Mouse (Mus musculus): ENCODE measurements around the gene Smco4. TPM values are rescaled to one million over a fixed set of nuclear protein-coding genes. Genes with fewer than 3 reads are reported as not detected.

Smco4 gene
- polyA plus RNA-seq, 2 experiments, result 1.4 to 5.8 TPM

DNA sequence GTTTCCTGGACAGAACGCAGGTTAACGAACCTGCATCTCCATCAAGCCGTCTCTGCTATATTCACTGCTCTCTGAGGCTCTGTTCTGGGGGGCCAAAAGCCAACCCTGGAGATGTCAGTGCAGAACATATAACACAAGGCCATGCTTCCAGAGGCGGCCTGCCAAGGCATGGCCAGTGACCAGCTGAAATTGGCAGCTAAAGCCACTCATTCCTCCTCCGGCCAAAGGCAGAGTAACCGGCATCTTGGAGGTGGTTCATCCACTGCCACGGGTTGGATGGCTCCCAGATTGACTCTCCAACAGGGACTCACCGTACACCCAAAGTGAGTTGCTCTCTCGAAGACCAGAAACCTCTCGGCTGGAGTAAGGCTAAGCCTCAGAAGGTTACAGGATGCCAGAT, 15.7 kb upstream of the Smco4 start:
- TF ChIP-seq EP300 (IDR thresholded peaks at IDR 0.05; ENCODE audit: low read depth) (no peak), CTCF (IDR thresholded peaks at IDR 0.05; ENCODE audit: low read depth) (no peak)
- Histone ChIP-seq H3K36me3 (replicated peaks; ENCODE audit: control insufficient read depth, insufficient read depth, low read depth) (no peaks in the 10 kb centered on the region), H3K27me3 (ENCODE audit: control insufficient read depth, insufficient read depth, low read length) (no peaks in the 10 kb centered on the region), H3K4me3 (ENCODE audit: insufficient read depth in 1 of 2, low read depth in 2 of 2, low read length in 2 of 2) (no peak overlapping the region), H3K4me1 (replicated peaks; ENCODE audit: control insufficient read depth in 2 of 2, insufficient read depth in 2 of 2, low read length in 1 of 2) (no peaks in the 10 kb centered on the region), H3K4me2 (ENCODE audit: low read depth) (no peak overlapping the region), H3K9me3 (ENCODE audit: control insufficient read depth, low read length) (no peaks in the 10 kb centered on the region), H3K27ac (no peak overlapping the region), H3K9ac (replicated peaks) (no peak overlapping the region)
- no peak for DNase-seq (ENCODE audit: low read depth in 3 of 3, low spot score in 3 of 3)
- ATAC-seq (ENCODE audit: insufficient read depth), result no peak
- 69% methylated on average over 10 of the region's 10 CpGs for WGBS (ENCODE audit: insufficient replicate concordance)

DNA sequence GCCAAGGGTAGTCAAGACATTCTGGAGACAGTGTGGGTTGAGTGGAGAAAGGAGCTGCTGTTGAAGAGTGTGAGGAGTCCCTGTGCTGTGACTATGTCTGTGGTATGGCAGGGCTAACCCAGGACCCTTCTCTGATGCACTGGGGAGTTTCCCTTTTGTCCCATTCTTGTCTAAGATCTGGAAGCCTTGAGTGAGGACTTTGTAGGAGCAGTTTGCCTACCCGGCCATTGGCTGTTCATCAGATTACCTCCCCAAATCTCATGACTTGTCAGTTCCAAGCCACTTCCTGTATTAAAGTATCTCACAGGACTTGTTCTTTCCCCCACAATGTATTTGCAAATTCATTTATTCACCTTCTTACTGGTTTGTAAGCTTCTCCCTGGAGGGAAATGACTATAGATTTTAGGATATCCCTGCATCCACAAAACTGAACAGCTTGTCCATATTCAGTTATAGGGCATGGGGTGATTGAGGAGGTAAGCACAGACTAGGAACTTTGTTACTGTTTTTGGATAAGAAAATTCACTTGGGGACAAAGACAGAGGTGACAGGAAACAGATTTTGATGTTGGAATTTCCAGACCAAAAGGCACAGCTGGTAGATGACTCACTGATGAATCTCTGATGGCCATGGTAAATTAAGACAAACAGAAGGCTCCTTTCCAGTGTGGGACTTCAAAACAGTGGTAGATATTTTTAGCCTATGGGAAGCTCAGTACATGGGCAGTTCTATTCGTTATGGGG, 5.4 kb upstream of the Smco4 start:
- 7% methylated on average over 2 of the region's 2 CpGs for WGBS (ENCODE audit: insufficient replicate concordance)
- Histone ChIP-seq H3K4me1 (replicated peaks; ENCODE audit: control insufficient read depth in 2 of 2, insufficient read depth in 2 of 2, low read length in 1 of 2) (peaks cover 0 to under 1% of the 10 kb centered on the region in 2 experiments; a peak in 2 of 4 replicates), H3K9ac (replicated peaks) (no peak overlapping the region), H3K4me2 (ENCODE audit: low read depth) (no peak overlapping the region), H3K4me3 (ENCODE audit: insufficient read depth in 1 of 2, low read depth in 2 of 2, low read length in 2 of 2) (no peak overlapping the region), H3K9me3 (ENCODE audit: control insufficient read depth, low read length) (no peaks in the 10 kb centered on the region), H3K27me3 (ENCODE audit: control insufficient read depth, insufficient read depth, low read length) (no peaks in the 10 kb centered on the region), H3K27ac (no peak overlapping the region), H3K36me3 (replicated peaks; ENCODE audit: control insufficient read depth, insufficient read depth, low read depth) (no peaks in the 10 kb centered on the region)
- ATAC-seq (ENCODE audit: insufficient read depth) (no peak), DNase-seq (ENCODE audit: low read depth in 3 of 3, low spot score in 3 of 3) (no peak)
- no peak for TF ChIP-seq CTCF (IDR thresholded peaks at IDR 0.05; ENCODE audit: low read depth)
- TF ChIP-seq EP300 (IDR thresholded peaks at IDR 0.05; ENCODE audit: low read depth), result no peak

DNA sequence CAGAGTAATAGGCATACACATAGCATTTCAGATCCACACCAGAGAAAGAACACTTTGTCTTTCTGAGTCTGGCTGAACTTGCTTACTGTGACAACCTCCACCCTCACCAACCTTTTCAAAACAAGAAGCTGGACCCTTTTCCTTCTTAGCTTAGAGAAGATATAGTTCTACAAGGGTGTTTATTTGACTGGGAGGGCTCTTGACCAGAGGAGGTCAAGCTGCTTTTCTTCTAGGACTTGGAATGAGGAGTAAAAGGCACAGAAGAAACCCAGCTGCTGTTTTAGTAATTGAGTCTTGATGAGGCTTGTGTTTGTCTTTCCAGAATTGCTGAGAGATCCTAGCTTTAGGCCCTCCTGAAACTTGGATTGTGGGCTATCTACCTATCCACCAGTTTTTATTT, 3.9 kb upstream of the Smco4 start:
- no peaks in the 10 kb centered on the region for H3K9me3 ChIP-seq (ENCODE audit: control insufficient read depth, low read length)
- DNase-seq (ENCODE audit: low read depth in 3 of 3, low spot score in 3 of 3), result no peak
- ATAC-seq (ENCODE audit: insufficient read depth), result no peak
- H3K4me3 ChIP-seq (ENCODE audit: insufficient read depth in 1 of 2, low read depth in 2 of 2, low read length in 2 of 2), result no peak overlapping the region
- no peak overlapping the region for H3K9ac ChIP-seq (replicated peaks)
- no peak overlapping the region for H3K27ac ChIP-seq
- peaks cover 0 to 3% of the 10 kb centered on the region in 2 experiments; a peak in 2 of 4 replicates for H3K4me1 ChIP-seq (replicated peaks; ENCODE audit: control insufficient read depth in 2 of 2, insufficient read depth in 2 of 2, low read length in 1 of 2)
- TF ChIP-seq EP300 (IDR thresholded peaks at IDR 0.05; ENCODE audit: low read depth) (no peak), CTCF (IDR thresholded peaks at IDR 0.05; ENCODE audit: low read depth) (no peak)
- H3K36me3 ChIP-seq (replicated peaks; ENCODE audit: control insufficient read depth, insufficient read depth, low read depth), result no peaks in the 10 kb centered on the region
- H3K4me2 ChIP-seq (ENCODE audit: low read depth), result no peak overlapping the region
- no peaks in the 10 kb centered on the region for H3K27me3 ChIP-seq (ENCODE audit: control insufficient read depth, insufficient read depth, low read length)

DNA sequence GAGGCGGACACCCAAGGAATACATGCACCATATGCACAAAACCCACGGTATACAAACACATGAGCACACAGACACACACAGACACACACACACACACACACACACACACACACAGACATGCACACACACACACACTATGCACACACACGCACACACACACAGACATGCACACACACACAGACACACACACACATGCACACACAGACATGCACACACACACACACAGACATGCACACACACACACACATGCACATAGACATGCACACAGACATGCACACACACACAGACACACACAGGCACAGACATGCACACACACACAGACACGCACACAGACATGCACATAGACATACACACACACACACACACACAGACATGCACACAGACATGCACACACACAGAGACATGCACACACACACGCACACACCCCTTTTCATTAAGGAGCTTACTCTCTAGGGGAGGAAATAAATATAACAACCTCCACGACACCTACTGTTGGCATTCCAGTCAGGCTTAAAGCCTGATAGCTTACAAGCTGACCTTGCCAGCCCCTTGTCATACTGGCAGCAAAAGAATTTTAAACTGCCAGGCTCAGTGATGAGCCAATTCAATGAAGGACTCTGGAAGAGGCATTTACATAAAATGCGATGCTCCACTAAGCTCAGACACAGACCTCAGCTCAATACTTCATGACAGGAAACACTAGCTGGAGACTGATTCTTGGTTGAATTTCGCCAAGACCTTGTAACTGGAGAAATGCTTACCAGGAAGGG, 2.7 kb upstream of the Smco4 start:
- WGBS (ENCODE audit: insufficient replicate concordance), result 63% methylated on average over 8 of the region's 8 CpGs
- TF ChIP-seq CTCF (IDR thresholded peaks at IDR 0.05; ENCODE audit: low read depth), result no peak
- no peak overlapping the region for H3K4me3 ChIP-seq (ENCODE audit: insufficient read depth in 1 of 2, low read depth in 2 of 2, low read length in 2 of 2)

DNA sequence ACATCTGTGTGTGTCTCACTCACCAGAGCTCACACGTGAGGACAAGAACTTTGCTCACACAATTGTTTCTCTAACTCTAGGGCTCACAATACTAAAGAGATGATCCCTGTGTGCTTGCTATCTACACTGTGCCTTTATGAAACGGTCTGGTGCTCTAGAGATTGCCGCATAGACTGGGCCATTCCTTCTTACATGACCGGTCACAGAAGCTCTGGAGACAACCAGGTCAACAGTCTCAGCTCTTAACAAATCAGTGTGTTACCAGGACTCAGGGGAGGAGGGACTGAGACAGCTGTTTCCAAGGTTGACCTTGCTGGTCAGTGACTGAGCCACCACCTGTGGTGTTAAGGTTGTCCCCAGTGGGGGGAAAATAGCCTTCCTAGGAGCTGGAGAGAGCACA, 1.5 kb upstream of the Smco4 start:
- 70% methylated on average over 4 of the region's 4 CpGs for WGBS (ENCODE audit: insufficient replicate concordance)
- Histone ChIP-seq H3K4me2 (ENCODE audit: low read depth) (no peak overlapping the region), H3K36me3 (replicated peaks; ENCODE audit: control insufficient read depth, insufficient read depth, low read depth) (no peaks in the 10 kb centered on the region), H3K27me3 (ENCODE audit: control insufficient read depth, insufficient read depth, low read length) (no peaks in the 10 kb centered on the region), H3K9me3 (ENCODE audit: control insufficient read depth, low read length) (no peaks in the 10 kb centered on the region), H3K27ac (no peak overlapping the region), H3K4me3 (ENCODE audit: insufficient read depth in 1 of 2, low read depth in 2 of 2, low read length in 2 of 2) (no peak overlapping the region), H3K9ac (replicated peaks) (no peak overlapping the region), H3K4me1 (replicated peaks; ENCODE audit: control insufficient read depth in 2 of 2, insufficient read depth in 2 of 2, low read length in 1 of 2) (peaks cover 0 to 8% of the 10 kb centered on the region in 2 experiments; a peak in 2 of 4 replicates)
- TF ChIP-seq CTCF (IDR thresholded peaks at IDR 0.05; ENCODE audit: low read depth) (no peak), EP300 (IDR thresholded peaks at IDR 0.05; ENCODE audit: low read depth) (no peak)
- DNase-seq (ENCODE audit: low read depth in 3 of 3, low spot score in 3 of 3), result no peak
- ATAC-seq (ENCODE audit: insufficient read depth), result no peak

More for the DNA sequence above, 2.7 kb upstream of the Smco4 start:
- Histone ChIP-seq H3K4me1 (replicated peaks; ENCODE audit: control insufficient read depth in 2 of 2, insufficient read depth in 2 of 2, low read length in 1 of 2) (peaks cover 0 to 8% of the 10 kb centered on the region in 2 experiments; a peak in 2 of 4 replicates), H3K9me3 (ENCODE audit: control insufficient read depth, low read length) (no peaks in the 10 kb centered on the region), H3K27ac (no peak overlapping the region), H3K27me3 (ENCODE audit: control insufficient read depth, insufficient read depth, low read length) (no peaks in the 10 kb centered on the region), H3K36me3 (replicated peaks; ENCODE audit: control insufficient read depth, insufficient read depth, low read depth) (no peaks in the 10 kb centered on the region), H3K9ac (replicated peaks) (no peak overlapping the region), H3K4me2 (ENCODE audit: low read depth) (no peak overlapping the region)
- ATAC-seq (ENCODE audit: insufficient read depth), result no peak
- DNase-seq (ENCODE audit: low read depth in 3 of 3, low spot score in 3 of 3), result no peak

All from liver, embryonic 14.5 days (tissue).